Mouse (Mus musculus) liver, embryonic 14.5 days (tissue): ENCODE measurements at regions not wholly inside any gene's neighbourhood (a gene's known extent, or its start where the extent isn't known, plus 50 kb on each side); places are given as distances from the start of the nearest gene placed in this dataset.

Experiments used
- ATAC-seq: fragments of 200-750 bp; cut with Nextera tagmentation; 2 replicates; pipeline ENCODE4 v1.8.0; 2017; ENCODE audit warnings: moderate number of reproducible peaks, mild to moderate bottlenecking, moderate library complexity; ENCODE audit not compliant: insufficient read depth
- DNase-seq, 3 experiments: peaks; one replicate each; pipeline ENCODE4 v3.0.0-alpha.2; 2012 to 2013; ENCODE audit warnings: low read depth in 3 of 3, low spot score in 3 of 3
- H3K27ac ChIP-seq: fragments of 300-500 bp; sonication (generic); 2 replicates; pipeline ENCODE4 v1.5.1; 2014; ENCODE audit warnings: moderate library complexity, mild to moderate bottlenecking, control low read depth, inconsistent platforms
- H3K27me3 ChIP-seq: fragments of 300-500 bp; sonication (generic); 2 replicates; pipeline ENCODE4 v1.6.1; 2014; ENCODE audit warnings: mild to moderate bottlenecking, low read length, moderate library complexity; ENCODE audit not compliant: control insufficient read depth, insufficient read depth
- H3K36me3 ChIP-seq: fragments of 300-500 bp; sonication (generic); replicated peaks from 2 replicates; pipeline ENCODE4 v1.6.1; 2014; ENCODE audit warnings: low read depth; ENCODE audit not compliant: control insufficient read depth, insufficient read depth
- H3K4me1 ChIP-seq, 2 experiments: fragments of 200-500 bp in 1 of 2; fragments of 300-500 bp in 1 of 2; sonication (generic) in 1 of 2; replicated peaks; 2 replicates each; pipeline ENCODE4 v1.6.1; 2012 to 2014; ENCODE audit warnings: antibody characterized with exemption in 1 of 2, inconsistent platforms in 1 of 2, low read length in 1 of 2; ENCODE audit not compliant: control insufficient read depth in 2 of 2, insufficient read depth in 2 of 2
- H3K4me2 ChIP-seq: fragments of 300-500 bp; sonication (generic); 2 replicates; pipeline ENCODE4 v1.6.1; 2014; ENCODE audit warnings: low read depth, mild to moderate bottlenecking, control low read depth, moderate library complexity
- H3K4me3 ChIP-seq, 2 experiments: fragments of 200-500 bp in 1 of 2; fragments of 300-500 bp in 1 of 2; sonication (generic) in 1 of 2; 2 replicates each; pipeline ENCODE4 v1.5.1; 2012 to 2014; ENCODE audit warnings: low read depth in 2 of 2, low read length in 2 of 2, mild to moderate bottlenecking in 2 of 2, control low read depth in 1 of 2, inconsistent platforms in 1 of 2, moderate library complexity in 1 of 2; ENCODE audit not compliant: insufficient read depth in 1 of 2
- H3K9ac ChIP-seq: fragments of 300-500 bp; sonication (generic); replicated peaks from 2 replicates; pipeline ENCODE4 v1.6.1; 2014; ENCODE audit warnings: mild to moderate bottlenecking, control low read depth, moderate library complexity
- H3K9me3 ChIP-seq: fragments of 300-500 bp; sonication (generic); 2 replicates; pipeline ENCODE4 v1.6.1; 2016; ENCODE audit warnings: low read length, mixed read lengths; ENCODE audit not compliant: control insufficient read depth
- CTCF ChIP-seq: IDR thresholded peaks from 2 replicates; pipeline ENCODE4 v1.5.1; 2016; ENCODE audit warnings: antibody characterized with exemption, low read depth, control low read depth
- EP300 ChIP-seq: IDR thresholded peaks from 2 replicates; pipeline ENCODE4 v1.6.1; 2016; ENCODE audit warnings: antibody characterized with exemption, low read depth
- WGBS: fragments of 180-500 bp; shearing (Covaris S2); extraction: QIAGEN DNeasy Blood & Tissue Kit; methylation state at CpG from one replicate; pipeline ENCODE4 v1.1.7; 2014; ENCODE audit not compliant: insufficient replicate concordance; 5-methylcytosine and 5-hydroxymethylcytosine counted together

DNA sequence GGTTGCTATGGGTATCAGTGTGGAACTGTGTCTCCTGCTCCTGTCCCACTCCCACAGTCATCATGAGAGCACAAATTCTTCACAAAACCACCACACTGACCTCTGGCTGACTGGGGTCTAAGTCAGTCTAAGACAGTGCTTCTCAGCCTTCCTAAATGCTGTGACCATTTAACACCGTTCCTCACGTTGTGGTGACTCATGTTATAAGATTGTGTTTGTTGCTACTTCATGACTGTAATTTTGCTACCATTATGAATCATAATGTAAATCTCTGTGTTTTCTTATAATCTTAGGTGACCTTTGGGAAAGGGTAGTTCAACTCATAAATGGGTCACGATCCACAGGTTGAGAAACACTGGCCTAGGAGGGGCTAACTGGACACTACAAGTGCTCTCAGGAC is 75.7 kb upstream of the Foxn3 start:
- Histone ChIP-seq H3K36me3 (no peaks in the 10 kb centered on the region), H3K4me3 (no peak overlapping the region), H3K9me3 (no peaks in the 10 kb centered on the region; the same call in 1 of the 2 replicates), H3K27ac (no peak overlapping the region), H3K27me3 (no peaks in the 10 kb centered on the region), H3K4me1 (0 out of 4 replicates have a peak, but pooled peaks cover 0 to 2% of the 10 kb centered on the region in 2 experiments), H3K4me2 (no peak overlapping the region), H3K9ac (no peak overlapping the region)
- 76% methylated on average over 3 of the region's 3 CpGs for WGBS
- no peak for DNase-seq
- ATAC-seq = no peak
- TF ChIP-seq EP300 (no peak), CTCF (no peak)

DNA sequence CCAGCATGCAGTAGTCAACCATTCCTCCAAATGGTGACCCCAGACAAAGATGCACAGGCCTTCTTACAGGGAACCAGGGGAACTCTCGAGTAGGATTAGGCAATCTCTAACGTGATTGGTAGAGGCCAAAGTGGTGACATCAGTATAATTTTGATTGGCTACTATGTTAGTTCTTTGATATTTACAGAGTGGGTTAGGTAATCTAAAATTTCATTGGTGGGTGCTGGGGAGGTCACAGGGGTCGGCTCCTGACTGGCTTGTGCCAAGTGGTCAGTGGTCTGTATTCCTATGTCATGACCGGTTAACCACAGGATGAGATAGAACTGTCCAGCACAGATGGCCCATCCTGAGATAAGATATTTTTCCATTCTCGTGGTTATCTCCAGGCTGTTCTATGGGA is 74.6 kb upstream of the Foxn3 start:
- H3K4me1 ChIP-seq = 0 out of 4 replicates have a peak, but pooled peaks cover 0 to 2% of the 10 kb centered on the region in 2 experiments
- H3K27ac ChIP-seq = no peak overlapping the region
- no peak overlapping the region for H3K4me3 ChIP-seq
- 39% methylated on average over 5 of the region's 5 CpGs for WGBS
- H3K9me3 ChIP-seq = no peaks in the 10 kb centered on the region
- ATAC-seq (no peak), DNase-seq (no peak)
- H3K36me3 ChIP-seq = no peaks in the 10 kb centered on the region
- no peaks in the 10 kb centered on the region for H3K27me3 ChIP-seq
- TF ChIP-seq EP300 = no peak
- no peak for TF ChIP-seq CTCF
- no peak overlapping the region for H3K4me2 ChIP-seq
- H3K9ac ChIP-seq = no peak overlapping the region

DNA sequence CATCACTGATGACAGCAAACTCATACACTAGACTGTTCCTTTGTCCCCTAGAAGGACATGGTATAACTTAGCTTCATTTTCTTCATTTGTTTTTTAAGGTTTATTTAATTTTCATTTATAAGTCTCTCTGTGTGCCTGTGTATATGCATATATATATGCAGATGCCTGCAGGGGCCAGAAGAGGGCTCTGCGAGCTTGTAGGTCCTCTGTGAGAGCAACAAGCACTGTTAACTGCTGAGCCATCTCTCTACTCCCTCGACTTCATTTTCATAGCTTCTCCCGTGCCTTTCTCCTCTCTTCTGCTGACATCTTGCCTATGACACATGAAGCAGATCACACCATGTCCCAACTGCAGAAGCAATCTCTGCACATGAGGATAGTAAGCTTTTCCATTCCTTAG is 72.9 kb upstream of the Foxn3 start:
- 55% methylated on average over 3 of the region's 3 CpGs for WGBS
- Histone ChIP-seq H3K27me3 (no peaks in the 10 kb centered on the region), H3K9me3 (no peaks in the 10 kb centered on the region), H3K4me2 (no peak overlapping the region), H3K4me1 (0 out of 4 replicates have a peak, but pooled peaks cover 0 to 2% of the 10 kb centered on the region in 2 experiments), H3K27ac (no peak overlapping the region), H3K36me3 (no peaks in the 10 kb centered on the region), H3K4me3 (no peak overlapping the region), H3K9ac (no peak overlapping the region)
- no peak for DNase-seq
- no peak for ATAC-seq
- TF ChIP-seq EP300 (no peak), CTCF (no peak)

DNA sequence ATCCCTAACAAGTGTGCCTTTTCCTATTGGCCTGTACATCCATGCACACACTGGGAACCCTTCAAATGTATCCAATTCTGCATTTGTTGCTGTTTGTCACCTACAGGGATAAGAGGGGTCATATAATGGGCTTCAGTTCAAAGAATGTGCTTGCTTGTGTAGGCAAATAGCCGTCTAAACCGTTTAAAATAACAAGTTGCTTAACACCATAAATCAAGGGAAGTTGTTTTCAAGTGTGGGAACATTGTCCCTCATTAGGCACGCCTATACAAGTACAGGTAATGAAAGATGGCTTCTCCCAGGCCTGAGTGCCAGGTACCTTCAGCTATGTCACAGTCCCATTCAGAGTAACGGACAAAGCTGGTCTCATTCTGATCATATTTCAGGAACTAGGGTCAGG is 72.0 kb upstream of the Foxn3 start:
- Histone ChIP-seq H3K4me3 (no peak overlapping the region), H3K4me1 (no peaks in the 10 kb centered on the region), H3K4me2 (no peak overlapping the region), H3K9me3 (no peaks in the 10 kb centered on the region), H3K36me3 (no peaks in the 10 kb centered on the region), H3K27me3 (no peaks in the 10 kb centered on the region), H3K27ac (no peak overlapping the region), H3K9ac (no peak overlapping the region)
- ATAC-seq (no peak), DNase-seq (no peak)
- no peak for TF ChIP-seq EP300
- no peak for TF ChIP-seq CTCF
- WGBS = 52% methylated on average over 4 of the region's 4 CpGs

DNA sequence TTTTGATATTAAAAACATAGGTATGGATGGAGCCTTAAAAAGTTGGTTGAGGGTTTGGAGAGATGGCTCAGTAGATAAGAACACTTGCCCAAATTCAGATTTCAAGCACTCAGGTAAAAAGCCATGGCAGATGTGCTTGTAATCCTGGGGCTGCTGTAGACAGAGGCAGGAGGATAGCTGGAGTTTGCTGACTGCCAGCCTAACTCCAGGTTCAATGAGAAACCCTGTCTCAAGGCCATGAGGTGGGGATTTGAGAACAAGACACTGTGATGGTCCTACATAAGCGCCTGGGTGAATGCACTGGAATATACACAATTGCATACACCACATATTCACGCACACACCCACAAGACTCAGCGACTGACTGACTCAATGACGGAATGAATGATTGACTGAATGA is 71.3 kb upstream of the Foxn3 start:
- Histone ChIP-seq H3K36me3 (no peaks in the 10 kb centered on the region), H3K4me1 (no peaks in the 10 kb centered on the region), H3K4me2 (no peak overlapping the region), H3K4me3 (no peak overlapping the region), H3K27ac (no peak overlapping the region), H3K27me3 (no peaks in the 10 kb centered on the region), H3K9ac (no peak overlapping the region), H3K9me3 (no peaks in the 10 kb centered on the region)
- WGBS = 69% methylated on average over 4 of the region's 4 CpGs
- DNase-seq = no peak
- TF ChIP-seq CTCF = no peak
- TF ChIP-seq EP300 = no peak
- no peak for ATAC-seq
